Mouse (Mus musculus): ENCODE data around the gene Nmnat3.
"Not testable (repeated sequence)": the region's sequence is repeated elsewhere in the genome, so short reads cannot be mapped to it uniquely, and the experiment has no call there.

Gene Nmnat3

DNA sequence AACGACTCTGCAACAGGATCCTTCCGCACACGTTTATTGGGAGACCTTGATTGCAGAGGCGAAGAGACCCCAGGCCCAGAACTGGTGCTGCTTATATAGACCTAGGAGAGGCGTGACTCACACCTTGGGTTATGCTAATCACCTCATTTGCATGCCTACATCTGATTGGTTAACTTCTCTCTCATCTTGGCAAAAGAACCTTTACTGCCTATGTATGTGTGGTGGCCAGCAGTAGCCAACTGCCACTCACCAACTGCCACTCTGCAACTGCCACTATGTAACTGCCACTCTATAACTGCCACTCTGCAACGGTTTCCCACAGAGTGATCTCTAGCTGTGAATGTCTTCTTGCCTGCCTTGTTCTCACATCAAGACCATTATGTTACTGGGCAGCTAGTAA is at the start of gene Nmnat3:
Gene Nmnat3 (plus strand): TSS at position 301 of the 400 bp plus-strand sequence.
- DNase-seq = not testable (repeated sequence)

DNA sequence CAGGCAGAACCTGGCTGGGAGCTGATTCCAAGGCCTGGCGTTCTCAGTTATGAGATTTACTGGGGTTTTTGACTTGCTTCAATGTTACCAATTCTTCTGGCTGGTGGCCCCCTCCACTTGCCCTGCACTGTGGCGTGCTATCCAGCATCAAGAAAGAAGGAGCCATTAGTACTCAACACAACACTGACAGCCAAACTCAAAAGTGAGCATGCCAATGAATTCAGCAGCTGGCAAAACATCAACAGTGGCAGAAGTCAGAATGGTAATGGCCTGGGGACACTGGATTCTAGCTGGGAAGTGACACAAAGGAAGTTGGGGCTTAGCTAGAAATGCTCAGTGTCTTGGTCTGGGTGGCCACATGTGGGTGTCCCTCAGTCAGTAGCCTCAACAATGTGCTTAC is 43.8 kb upstream of the Nmnat3 start:
- DNase-seq = no peak

DNA sequence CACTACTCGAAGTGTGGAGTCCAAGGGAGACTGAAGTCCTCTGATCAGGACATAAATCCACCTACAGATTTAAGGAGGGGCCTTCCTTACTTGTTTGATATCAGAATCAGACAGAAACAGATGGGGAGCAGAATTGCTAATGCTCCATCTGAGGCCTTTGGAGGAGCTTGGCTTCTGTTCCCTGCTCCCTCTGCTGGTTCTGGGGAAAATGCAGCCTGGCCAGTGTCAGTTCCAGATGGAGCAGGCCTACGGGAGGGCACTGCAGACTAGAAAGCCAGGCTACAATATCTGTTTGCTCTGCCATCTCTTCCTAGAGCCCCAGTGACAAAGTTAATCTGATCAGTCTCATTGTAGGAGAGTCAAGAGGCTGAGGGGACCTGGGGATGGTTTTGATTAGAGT is 43.0 kb upstream of the Nmnat3 start:
- DNase-seq = peak; percentile 55

DNA sequence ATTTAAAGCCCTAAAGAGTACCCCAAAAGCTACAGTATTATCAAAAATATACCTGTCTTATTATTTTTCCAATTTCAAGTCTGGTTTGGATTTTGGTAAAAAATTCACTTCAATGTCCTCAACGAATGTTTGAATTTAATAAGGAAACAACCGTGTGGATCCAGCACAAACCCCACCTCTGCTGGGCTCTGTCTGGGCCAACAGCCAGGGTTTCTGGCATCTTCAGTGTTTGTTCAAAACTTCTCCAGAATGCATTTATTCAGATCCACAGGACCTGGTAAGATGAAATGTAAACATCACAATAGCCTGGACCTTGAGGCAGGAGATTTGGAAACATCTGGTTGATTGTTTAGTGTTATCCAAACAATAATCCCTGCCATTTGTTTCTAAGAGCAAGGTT is 42.0 kb upstream of the Nmnat3 start:
- DNase-seq = no peak

DNA sequence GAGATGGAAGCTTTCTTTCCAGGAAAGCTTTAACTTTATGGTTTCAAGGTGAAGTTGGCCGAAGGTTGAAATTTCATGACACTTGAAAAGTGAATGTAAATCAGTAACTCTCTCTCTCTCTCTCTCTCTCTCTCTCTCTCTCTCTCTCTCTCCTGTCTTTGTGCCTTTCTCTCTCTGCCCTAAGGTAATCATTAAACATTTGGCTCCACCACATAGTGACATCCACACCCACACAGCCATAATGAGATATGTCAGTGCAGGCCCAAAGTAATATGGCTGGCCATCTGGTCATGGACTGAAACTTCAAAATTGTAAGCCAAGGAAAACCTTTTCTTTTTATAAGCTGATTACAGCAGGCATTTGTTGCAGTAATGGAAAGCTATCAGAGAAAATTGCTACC is 40.9 kb upstream of the Nmnat3 start:
- DNase-seq = no peak

DNA sequence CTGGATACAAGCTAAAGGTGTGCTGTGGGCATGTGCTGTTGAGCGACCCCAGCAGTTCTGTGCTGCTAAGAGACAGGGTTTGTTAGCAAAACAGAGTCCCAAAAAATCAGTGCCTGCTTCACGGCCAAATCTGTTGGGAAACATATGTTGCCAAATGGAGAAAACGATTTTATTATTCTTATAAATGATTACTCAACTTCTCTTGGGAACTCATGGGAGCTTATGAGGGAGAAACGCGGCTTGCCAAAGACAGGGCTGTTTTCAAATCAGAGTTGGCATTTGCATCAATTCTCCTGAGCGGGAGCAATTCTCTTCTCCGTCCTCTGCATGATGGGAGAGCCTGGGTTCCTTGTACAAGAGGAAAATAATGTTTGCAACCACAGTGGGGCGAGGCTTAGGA is 27.0 kb upstream of the Nmnat3 start:
- no peak for DNase-seq

DNA sequence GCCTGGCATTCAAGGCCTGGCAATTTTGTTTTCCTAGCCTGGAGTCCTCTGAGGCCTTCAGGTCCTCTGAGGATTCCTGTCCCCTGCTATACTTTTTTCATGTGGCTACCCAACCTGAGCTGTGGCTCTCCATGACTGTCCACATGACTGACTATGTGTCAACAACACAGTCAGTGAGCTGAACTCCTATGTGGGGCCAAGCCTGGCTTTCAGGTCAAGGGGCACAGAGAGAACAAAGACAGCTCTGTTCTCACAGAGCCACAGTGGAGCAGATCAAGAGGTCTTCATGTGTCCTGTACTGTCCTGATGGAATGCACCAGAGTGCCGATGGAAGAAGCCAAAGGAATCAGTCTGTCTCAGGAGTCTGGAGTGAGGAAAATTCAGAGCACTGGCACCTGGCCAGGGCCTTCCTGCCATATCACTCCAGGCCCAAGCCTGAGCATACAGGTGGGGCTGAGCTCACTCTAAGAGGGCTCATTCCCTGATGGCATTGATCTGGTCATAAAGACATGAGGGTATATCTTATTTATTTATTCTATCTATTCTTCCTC is 25.7 kb upstream of the Nmnat3 start:
- no peak for DNase-seq

DNA sequence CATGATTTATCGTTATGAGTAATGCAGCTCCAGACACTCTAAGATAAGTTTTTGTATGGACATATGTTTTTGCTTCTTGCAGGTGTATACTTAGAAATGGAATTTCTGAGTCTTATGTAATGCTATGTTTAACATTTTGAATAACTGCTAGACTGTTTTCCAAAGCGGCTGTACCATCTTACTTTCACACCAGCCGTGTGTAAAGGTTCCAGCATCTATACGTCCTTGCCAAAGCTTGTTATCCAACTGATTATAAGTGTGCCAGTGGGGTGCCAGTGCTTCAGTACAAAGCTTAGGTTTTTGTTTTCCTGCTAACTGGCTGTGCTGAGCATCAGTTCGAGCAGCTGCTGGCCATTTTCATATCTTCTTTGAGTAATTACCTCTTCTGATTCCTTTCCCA is 22.3 kb upstream of the Nmnat3 start:
- no peak for DNase-seq

DNA sequence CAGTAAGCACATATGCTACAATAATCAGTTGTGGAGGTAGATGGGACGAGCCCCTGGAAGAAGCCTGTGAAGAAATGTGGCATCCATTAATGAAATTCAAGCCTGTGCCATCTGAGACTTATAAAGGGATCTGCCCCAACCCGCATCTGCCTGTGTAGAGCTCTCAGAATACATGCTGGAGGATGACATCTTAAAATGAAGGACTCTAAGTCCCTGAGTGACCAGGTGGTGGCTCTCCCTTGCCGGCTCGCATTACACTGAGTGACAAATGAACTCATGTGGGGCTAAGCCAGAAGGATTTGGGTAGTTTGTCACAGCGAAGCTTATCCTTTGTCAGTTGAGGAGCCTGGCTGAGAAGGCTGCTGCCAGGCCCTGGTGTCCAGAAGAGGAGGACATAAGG is 14.5 kb upstream of the Nmnat3 start:
- DNase-seq = no peak

DNA sequence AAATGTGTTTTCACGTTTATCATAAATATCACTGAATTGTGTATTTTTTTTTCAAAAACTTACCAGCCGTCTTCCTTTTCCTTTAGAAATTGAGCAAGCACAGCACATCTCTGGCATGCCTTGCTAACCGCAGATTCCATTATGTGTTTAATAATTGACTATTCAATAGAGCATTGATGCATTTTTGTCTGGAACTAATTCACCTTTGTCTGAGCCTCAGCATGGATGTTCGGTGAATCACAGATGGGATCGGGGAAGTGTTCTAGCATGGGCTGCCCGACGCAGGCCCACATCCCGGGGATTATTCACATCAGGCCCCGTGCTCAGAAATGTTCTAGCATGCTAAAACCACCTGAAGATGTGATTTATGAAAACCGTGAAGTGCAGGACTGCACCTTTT is 12.2 kb upstream of the Nmnat3 start:
- DNase-seq = no peak

DNA sequence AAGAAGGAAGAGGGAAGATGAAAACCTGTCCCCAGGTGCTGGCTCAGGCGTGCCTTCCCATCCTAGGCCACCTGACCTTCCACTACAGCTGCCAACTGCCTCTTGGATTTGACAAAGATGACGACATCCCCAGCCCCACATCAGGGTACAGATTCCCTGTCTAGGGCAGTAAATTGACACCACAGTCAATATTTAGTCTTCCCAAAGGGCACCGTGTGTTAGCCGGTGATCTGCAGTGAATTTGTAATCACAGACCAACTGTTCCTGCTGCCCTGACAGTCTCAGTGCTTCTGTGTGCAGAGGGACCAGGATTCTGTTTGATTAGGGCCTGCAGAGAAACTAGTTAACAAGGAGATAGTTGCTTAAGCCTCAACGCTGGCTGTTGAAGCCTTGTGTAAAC is 7.1 kb upstream of the Nmnat3 start:
- no peak for DNase-seq

DNA sequence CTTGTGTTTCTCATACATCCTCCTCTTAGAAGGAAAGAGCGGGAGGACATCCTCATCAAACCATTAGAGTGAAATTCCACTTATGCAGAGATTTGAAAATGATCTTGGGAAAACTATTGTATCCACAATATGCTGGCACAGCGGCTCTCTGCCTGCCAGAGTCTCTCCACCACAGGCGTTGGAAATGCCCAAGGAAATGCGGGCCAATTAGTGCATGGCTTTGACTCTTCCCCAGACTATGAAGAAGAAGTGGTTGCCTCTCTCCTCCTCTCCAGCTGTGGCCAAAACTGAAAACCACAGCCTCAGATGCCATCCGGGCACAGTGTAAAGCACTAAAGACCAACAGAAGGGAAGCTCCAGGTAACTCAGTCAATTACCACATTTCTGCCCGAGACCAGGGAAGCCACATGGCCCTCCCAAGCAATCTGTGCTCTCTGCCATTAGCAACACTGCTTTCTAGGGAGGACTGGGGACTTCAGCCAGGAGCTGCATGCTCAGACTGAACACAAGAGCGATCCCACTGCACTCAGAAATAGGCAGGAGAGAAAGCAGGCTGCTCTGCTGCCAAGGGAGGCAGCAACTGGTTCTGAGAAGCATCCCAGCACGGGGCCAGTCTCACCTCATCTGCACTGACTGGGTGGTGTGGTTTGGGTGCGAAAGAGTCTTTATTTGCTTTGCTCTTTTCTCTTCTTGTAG is 1.5 kb upstream of the Nmnat3 start:
- peak; percentile 16 for DNase-seq

DNA sequence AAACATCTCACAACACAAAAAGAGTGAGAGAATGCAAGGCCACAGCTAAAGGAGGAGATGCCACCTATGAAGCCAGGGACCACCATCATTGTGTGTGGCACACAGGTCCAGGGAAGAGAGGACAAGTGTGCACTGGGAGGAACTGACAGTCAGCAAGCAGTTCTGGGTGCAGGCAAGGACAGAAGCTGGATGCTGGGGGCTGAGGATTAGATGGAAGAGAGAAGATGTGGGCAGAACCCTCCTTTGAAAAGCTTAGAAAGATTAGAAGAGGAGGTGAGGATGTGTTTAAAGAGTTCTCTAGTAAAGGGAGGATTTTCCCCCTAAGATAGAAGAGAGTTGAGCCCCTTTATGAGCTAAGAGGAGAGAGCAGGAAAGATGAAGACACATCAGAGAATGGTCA is 2.4 kb downstream of the Nmnat3 start:
- no peak for DNase-seq

DNA sequence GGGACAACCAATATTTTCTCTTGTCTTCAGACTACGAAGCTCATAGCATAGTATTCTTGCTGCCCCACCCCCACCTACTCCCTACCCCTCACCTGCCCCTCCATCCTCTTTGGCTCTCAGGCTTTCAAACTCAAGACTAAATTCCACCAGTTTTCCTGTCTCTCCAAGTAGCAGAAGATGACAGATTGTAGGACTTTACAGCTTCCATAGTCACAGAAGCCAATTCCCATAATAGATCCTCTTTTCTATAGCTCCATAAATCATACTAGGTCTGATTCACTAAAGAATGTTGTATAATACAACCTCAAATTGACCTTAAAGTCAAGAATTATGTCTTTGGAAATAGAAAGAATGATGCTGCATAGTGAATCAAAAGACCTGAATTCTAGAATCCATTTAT is 3.4 kb downstream of the Nmnat3 start:
- DNase-seq = no peak

DNA sequence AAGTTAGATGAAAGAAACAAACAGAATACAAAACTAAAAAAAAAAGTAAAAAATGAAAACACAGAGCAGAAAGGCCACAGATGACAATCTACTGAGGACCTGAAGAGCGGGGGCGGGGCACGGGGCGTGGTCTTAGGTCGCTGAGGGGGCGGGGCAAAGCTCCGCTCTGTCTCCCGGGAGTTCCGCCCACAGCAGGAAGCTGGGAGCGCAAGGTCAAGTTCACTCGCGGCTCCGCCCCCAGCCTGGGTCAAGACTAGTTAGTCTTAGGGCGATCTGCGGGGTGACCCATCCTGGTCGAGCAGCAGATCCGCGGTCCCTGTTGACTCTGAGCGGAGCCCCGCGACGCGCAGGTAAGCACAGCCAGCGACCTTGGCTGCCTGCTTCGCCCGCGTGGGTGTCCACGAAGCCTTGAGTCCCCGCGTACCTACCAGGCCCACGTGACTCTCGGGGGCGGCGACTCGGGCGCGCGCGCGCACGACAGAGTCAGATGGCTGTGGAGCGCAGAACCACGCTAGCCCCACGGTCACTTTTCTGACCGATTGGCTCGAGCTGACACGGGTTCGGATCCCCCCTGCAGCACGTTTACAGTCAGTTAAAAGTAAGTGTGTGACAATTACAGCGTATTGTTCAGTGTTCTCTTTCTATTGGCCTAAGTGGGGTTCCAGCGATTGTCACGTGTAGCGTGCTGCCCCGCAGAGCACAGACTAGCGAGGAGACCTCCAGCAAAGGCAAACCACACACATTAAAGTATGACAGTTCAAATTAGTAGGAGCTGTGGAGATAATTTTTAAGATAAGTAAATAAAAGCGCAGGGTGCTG is 9.4 kb downstream of the Nmnat3 start:
- DNase-seq = peak; percentile 67

DNA sequence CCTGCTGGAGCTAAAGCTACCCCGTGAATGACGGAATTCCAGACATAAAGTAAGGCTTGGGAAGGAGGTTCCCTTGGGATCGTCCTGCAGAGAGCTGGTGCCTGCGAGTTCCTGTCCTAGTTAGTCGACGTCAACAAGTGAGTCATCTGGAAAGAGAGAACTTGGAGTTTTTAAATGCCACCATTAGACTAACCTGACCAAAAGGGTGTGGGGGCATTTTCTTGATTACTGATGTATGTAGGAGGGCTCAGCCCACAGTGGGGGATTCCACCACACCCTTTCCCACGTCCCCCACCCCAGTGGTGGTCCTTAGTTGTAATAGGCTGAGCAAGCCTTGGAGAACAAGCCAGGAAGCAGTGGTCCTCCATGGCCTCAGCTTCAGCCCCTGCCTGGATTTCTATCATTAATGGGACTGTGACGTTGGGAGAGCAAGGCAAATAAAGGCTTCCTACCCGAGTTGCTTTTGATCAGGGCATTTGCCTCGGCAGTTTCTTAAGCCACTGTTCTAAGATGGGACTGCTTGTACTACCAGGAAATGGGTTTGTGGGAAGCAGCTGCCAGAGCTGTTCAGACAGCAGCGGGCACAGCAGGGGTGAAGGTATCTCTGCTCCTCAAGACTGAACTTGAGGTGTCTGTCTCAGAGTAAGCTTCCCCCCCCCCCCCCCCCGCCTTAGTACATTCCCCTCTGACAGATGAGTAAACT is 10.2 kb downstream of the Nmnat3 start:
- no peak for DNase-seq

DNA sequence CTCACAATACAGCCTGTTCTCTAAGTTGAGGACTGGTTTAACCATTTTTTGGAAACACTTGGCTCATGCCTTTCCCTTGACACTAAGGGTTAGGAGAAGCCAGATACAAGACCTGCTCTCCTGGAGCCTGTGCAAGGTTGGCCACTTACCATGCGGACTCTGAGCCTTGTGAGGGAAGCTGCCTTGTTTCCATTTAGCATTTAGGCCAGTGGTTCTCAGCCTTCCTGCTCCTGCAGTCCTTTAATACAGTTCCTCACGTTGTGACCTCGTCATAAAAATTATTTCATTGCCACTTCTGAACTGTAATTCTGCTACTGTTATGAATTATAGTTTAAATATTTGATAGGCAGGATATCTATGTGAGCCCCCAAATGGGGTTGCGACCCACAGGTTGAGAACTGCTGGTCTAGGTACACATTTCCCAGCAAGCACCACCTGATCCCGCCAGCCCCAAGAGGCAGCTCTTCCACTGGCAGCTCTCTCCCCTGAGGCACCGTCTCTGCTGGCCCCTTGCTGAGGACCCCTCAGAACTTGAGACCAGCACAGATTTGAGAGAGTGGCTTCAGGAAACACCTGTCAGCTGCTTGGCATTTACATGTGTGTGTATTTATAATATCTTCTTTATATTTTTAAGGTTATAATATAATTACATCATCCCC is 10.8 kb downstream of the Nmnat3 start:
- no peak for DNase-seq

DNA sequence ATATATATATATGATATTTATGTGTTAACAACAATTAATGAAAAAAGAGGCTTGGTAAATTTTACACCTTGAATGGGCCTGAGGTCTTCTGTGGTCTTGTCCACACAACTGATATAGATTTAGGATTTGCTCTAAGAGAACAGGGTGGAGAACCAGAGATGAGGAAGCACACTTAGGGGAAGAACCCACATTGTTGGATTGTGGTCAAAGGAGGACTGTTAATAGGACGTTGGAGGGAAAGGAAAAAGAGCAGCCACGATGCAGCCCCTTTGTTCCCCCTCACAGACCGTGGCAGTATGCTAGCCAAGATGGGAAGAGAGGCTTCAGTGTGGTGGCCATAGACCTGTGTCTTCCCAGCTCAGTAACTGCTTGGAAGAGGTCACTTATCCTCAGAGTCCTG is 11.5 kb downstream of the Nmnat3 start:
- DNase-seq = no peak

DNA sequence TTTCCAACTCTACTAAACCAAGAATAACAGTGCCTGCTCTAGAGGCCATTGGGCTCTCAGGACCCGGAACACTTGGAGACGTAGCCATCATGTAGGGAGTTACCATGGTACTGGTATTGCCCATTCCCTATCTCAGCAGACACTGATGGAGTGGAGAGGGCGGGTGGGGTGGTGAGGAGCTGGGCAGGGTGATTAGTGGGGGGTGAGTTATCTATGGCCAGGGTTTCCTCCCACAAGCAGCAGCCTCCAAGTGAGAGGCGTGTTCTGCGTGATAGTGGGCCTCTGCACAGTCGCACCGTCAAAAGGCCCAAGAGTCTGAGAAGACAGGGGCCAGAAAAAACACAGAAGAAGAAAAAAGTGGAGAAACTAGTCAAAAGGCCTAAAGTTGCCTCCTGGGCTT is 12.0 kb downstream of the Nmnat3 start:
- DNase-seq = no peak

DNA sequence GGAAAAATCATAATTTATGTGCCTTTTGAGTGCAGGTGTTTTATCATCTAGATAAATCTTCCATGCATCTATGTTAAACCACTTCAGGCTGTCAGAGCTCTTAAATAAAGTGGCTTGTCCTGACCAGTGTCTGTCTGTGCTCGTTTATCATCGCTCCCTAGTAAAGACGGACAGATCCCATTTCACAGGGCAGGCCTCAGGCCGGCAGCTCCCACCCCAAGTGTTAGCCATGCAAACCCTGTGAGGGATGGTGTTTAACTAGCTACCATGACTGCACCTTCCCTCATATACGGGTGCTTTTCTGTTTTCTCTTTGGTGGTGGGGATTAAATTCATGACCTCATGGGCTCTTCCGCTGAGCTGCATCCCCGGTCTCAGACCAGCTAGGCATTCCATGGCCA is 13.3 kb downstream of the Nmnat3 start:
- DNase-seq = no peak

DNA sequence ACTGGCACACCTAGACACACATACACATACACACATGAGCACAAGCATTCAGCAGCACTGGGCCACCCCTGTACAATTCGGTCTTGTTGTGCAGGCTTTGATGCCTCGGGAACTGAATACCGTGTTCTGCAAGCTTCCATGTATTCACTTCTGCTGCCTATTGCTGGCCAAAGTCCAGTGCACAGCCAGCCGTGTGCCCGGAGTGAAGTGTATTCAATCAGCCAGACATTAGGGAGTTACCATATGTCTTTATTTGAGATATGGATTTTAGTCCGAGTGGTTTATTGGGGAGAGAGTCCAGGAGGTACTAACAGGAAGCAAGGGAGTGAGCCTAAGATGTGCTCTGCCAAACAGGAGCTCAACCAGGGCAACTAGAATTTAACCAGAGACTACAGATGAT is 19.8 kb downstream of the Nmnat3 start:
- no peak for DNase-seq

DNA sequence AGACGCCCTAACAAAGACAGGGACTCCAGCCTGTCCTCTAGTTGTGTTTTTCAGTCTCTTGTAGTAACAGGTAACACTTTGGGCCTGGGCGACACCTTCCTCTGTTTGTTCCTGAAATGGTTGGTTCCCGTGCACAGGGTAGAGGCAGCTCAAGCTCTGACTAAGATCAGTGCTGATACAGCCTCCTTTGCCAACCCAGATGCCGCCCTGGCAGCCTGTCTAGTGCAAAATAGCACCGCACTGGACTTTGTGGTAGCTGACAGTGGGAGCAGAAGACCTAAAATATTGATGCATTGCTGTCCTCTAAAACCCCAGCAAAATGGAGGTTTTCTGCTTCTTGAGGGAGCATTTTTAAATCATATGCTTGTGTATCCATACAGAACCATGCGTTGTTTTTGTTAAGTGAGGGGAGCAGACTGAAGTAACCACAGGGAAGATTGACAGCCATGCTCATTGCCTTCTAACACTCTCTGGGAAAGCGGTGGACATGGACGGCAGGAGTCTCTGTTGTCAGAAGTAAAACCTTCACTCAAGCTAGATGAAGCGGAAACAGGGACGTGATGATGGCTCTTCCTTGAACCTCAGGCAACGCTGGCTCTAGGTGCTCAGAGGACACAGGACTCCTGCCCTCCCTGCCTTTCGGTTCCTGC is 24.2 kb downstream of the Nmnat3 start:
- no peak for DNase-seq
